Mouse (Mus musculus): ENCODE measurements at regions not wholly inside any gene's neighbourhood (a gene's known extent, or its start where the extent isn't known, plus 50 kb on each side); places are given as distances from the start of the nearest gene placed in this dataset.

DNA sequence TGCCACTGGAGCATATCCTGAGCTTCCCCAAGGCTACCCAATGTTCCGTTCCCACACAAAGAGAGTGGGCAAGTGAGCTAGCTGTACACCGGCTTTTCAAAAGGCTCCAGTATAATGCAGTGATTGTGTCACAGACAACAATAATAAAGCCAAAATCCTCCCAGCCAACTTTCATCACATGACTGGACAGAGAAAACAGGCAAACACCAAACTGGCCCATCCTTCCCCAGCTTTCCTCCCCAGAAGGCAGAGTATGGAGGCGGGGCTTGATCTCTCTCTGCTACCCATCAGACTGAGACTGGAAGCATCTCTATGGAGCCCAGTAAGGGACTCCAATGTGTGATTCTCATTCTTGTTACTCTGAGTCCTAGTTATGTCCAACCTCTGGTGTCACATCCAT, 52.8 kb upstream of the Ncam1 start:
- no peak for DNase-seq (ENCODE audit: low spot score)

- no peak for DNase-seq (ENCODE audit: low spot score)
Measured at GRCm38 (mm10) chr9:49849442-49849841, 50.7 kb upstream of the Ncam1 start.

DNA sequence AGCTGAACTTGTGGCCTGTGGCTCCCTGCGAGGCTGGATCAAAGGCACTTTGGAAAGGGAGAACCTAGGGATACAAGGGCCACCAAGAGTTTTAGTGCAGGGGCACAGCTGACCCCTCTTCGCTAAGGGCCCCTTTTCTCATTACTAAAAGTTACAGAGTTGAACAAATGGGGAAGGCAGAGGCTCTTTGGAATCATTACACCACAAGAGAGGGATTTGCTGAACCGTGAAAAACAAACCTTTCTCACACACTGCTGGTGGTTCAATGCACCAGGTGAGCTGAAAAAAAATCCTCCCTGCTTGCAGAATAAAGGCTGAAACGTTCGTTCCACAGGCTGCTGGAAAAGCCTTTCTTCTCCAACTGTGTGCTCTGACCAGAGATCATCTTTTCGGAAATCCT, 50.2 kb upstream of the Ncam1 start:
- no peak for DNase-seq (ENCODE audit: low spot score)

Measured in urinary bladder, postnatal 25 days (tissue).